ENCODE assay signal across 12 mouse cellular contexts in the genomic region with DNA sequence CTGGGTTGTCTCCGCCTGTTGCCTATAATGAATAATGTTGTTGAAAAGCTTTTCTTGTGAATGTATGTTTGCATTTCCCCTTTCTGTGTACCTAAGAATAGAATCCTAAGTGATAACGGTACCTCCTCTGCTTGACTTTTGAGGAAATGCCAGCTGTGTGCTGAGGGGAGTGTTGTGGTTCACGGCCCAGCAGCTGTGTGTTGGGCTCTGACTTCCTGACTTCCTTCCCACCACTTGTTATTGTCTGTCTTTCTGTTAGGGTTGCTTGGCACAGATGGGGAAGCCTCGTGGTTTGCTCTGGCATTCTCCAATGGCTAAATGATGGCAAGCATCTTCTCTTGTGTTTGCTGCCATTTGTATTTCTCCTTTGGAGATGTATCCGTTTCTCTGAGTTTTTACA.
DNase-seq lines count a peak whose midpoint lies in the region; ATAC-seq and TF ChIP-seq lines count a peak whose summit lies in the region.
"Had no signal": no experiment of that assay in that cellular context is flagged by ENCODE, and none has a peak within 500 bp of the region (broad histone marks: within the 10 kb centered on the region; RNA-seq: fewer than 3 reads in every experiment).

No protein-coding gene starts in this region.

- TF ChIP-seq POLR2A in embryonic fibroblast, embryonic 13.5 days (IDR thresholded peaks at IDR 0.05; ENCODE audit: low read depth, low read length): no peak

- H3K4me1 ChIP-seq in embryonic fibroblast, embryonic 13.5 days (ENCODE audit: control insufficient read depth, insufficient read depth, low read length): peaks cover 22% of the 10 kb centered on the region

- H3K27ac ChIP-seq in embryonic fibroblast, embryonic 13.5 days (ENCODE audit: insufficient read depth, low read length): peak overlapping the region; percentile 15; the same call in 1 of the 2 replicates
- H3K27ac ChIP-seq: liver, embryonic 15.5 days had no signal

- no peak for TF ChIP-seq CTCF in embryonic fibroblast, embryonic 13.5 days (IDR thresholded peaks at IDR 0.05; ENCODE audit: borderline replicate concordance, insufficient read depth, low read length)

- peak; percentile 32 for DNase-seq in gastrocnemius, postnatal 14 days
- no peak for DNase-seq in gastrocnemius, adult 18-20 months (ENCODE audit: low spot score)
- peak; percentile 77 for DNase-seq in A20 (ENCODE audit: low read depth, low spot score)
- DNase-seq in splenic B cell, adult 2 months (ENCODE audit: low read depth, low spot score): peak; percentile 85
- no peak for DNase-seq in testis, postnatal 14 days (ENCODE audit: low spot score)
- DNase-seq in right cerebral cortex, postnatal 36 days (ENCODE audit: low spot score in 2 of 2): no peak
- DNase-seq: cerebellum, postnatal 36 days; kidney, postnatal 36 days had no signal

- H3K4me3 ChIP-seq in embryonic fibroblast, embryonic 13.5 days (ENCODE audit: insufficient read depth, low read length): no peak overlapping the region
- H3K4me3 ChIP-seq: liver, embryonic 15.5 days had no signal

- intact Hi-C loops in gastrocnemius, postnatal 14 days (cut with DNase I; ENCODE audit: low total_unique reads): loop anchor here (10.0 kb wide), 1 partner anchor 590 kb away; no protein-coding TSS in a partner anchor

- H3K36me3 ChIP-seq in splenic B cell, adult 2 months (ENCODE audit: control insufficient read depth, insufficient read depth, low read length, poor library complexity, severe bottlenecking): no peaks in the 10 kb centered on the region
- H3K36me3 ChIP-seq: liver, embryonic 15.5 days had no signal

- no peak for ATAC-seq in cerebellum, adult (ENCODE audit: insufficient number of reproducible peaks, low FRiP score, low TSS enrichment)
- ATAC-seq: midbrain, embryonic 16.5 days had no signal

- H3K27me3 ChIP-seq in splenic B cell, adult 2 months (ENCODE audit: control insufficient read depth, insufficient read depth, low read length, poor library complexity, severe bottlenecking): no peaks in the 10 kb centered on the region
- H3K27me3 ChIP-seq: liver, embryonic 15.5 days had no signal

Comparison
In these comparisons a context has a peak if more than half of its experiments do, and no peak if none do; other contexts are left out.
1. DNase-seq: peak in gastrocnemius, postnatal 14 days (single experiment), A20 (single experiment) and splenic B cell, adult 2 months (single experiment); none in gastrocnemius, adult 18-20 months (single experiment), testis, postnatal 14 days (single experiment) and right cerebral cortex, postnatal 36 days (0 of 2).